Mouse (Mus musculus) C2C12 (cell line): ENCODE measurements at regions not wholly inside any gene's neighbourhood (a gene's known extent, or its start where the extent isn't known, plus 50 kb on each side); places are given as distances from the start of the nearest gene placed in this dataset.

Experiments
- H3K27me3 ChIP-seq: one replicate; pipeline ENCODE4 v1.6.1; 2011; ENCODE audit not compliant: control insufficient read depth, insufficient read depth, insufficient read length
- H3K36me3 ChIP-seq: one replicate; pipeline ENCODE4 v1.6.1; 2011; ENCODE audit not compliant: control insufficient read depth, insufficient read depth
- H3K4me3 ChIP-seq: one replicate; pipeline ENCODE4 v1.5.1; 2011; ENCODE audit warnings: mild to moderate bottlenecking, control low read depth; ENCODE audit not compliant: poor library complexity, insufficient read depth, severe bottlenecking
- H3K79me2 ChIP-seq: one replicate; pipeline ENCODE4 v1.6.1; 2011; ENCODE audit not compliant: control insufficient read depth, insufficient read depth
- H3K79me3 ChIP-seq: one replicate; pipeline ENCODE4 v1.6.1; 2011; ENCODE audit warnings: low read depth, control low read depth
- H3ac ChIP-seq: one replicate; pipeline ENCODE3; 2011; ENCODE audit warnings: low read depth; ENCODE audit not compliant: control insufficient read depth, insufficient read length
- CEBPB ChIP-seq: IDR thresholded peaks from one replicate; pipeline ENCODE4 v1.6.1; 2011; ENCODE audit warnings: low read depth, mild to moderate bottlenecking, control low read depth, moderate library complexity
- CTCF ChIP-seq: IDR thresholded peaks from one replicate; pipeline ENCODE4 v1.5.1; 2011; ENCODE audit not compliant: control insufficient read depth, insufficient read depth, insufficient read length
- FOSL1 ChIP-seq: IDR thresholded peaks from one replicate; pipeline ENCODE4 v1.8.0; 2011; ENCODE audit warnings: mild to moderate bottlenecking, low read length; ENCODE audit not compliant: poor library complexity, insufficient read depth, severe bottlenecking
- MAX ChIP-seq: IDR thresholded peaks from one replicate; pipeline ENCODE4 v1.6.1; 2011; ENCODE audit warnings: mild to moderate bottlenecking, control low read depth
- MYOD1 ChIP-seq: IDR thresholded peaks from one replicate; pipeline ENCODE4 v1.6.1; 2011; ENCODE audit warnings: low read depth; ENCODE audit not compliant: control insufficient read depth, insufficient read length
- MYOG ChIP-seq: IDR thresholded peaks from one replicate; pipeline ENCODE4 v1.6.1; 2011; ENCODE audit not compliant: control insufficient read depth, insufficient read length; ENCODE audit errors: extremely low read depth
- USF1 ChIP-seq: IDR thresholded peaks from one replicate; pipeline ENCODE4 v1.6.1; 2011; ENCODE audit warnings: low read depth, mild to moderate bottlenecking, control low read depth, moderate library complexity

GRCm38 (mm10) chr9:31971801-31972628 lies 58.8 kb upstream of the Barx2 start:
- Histone ChIP-seq H3K27me3 (no peaks in the 10 kb centered on the region), H3K4me3 (no peak overlapping the region), H3K79me2 (no peaks in the 10 kb centered on the region), H3K79me3 (no peaks in the 10 kb centered on the region), H3ac (no peak overlapping the region), H3K36me3 (no peaks in the 10 kb centered on the region)
- TF ChIP-seq CTCF: peak; percentile 81
- TF ChIP-seq CEBPB: no peak

- no peaks in the 10 kb centered on the region for H3K27me3 ChIP-seq
- H3K4me3 ChIP-seq: no peak overlapping the region
- TF ChIP-seq FOSL1: no peak
- TF ChIP-seq MAX: no peak
- TF ChIP-seq CEBPB: no peak
- no peak for TF ChIP-seq MYOG
- TF ChIP-seq CTCF: no peak
- no peak for TF ChIP-seq USF1
- no peak for TF ChIP-seq MYOD1
- no peak overlapping the region for H3ac ChIP-seq
- H3K79me3 ChIP-seq: no peaks in the 10 kb centered on the region
- H3K79me2 ChIP-seq: no peaks in the 10 kb centered on the region
- H3K36me3 ChIP-seq: no peaks in the 10 kb centered on the region
These were observed 59.3 kb upstream of the Barx2 start for GRCm38 (mm10) chr9:31972629-31972993.

GRCm38 (mm10) chr9:31976191-31976590 lies 62.9 kb upstream of the Barx2 start:
- H3K27me3 ChIP-seq: no peaks in the 10 kb centered on the region
- no peaks in the 10 kb centered on the region for H3K36me3 ChIP-seq
- H3K79me3 ChIP-seq: no peaks in the 10 kb centered on the region
- no peak overlapping the region for H3K4me3 ChIP-seq
- H3ac ChIP-seq: no peak overlapping the region
- TF ChIP-seq CEBPB (no peak), MYOD1 (no peak), MAX (no peak), MYOG (no peak), CTCF (no peak), USF1 (no peak)
- no peaks in the 10 kb centered on the region for H3K79me2 ChIP-seq

DNA sequence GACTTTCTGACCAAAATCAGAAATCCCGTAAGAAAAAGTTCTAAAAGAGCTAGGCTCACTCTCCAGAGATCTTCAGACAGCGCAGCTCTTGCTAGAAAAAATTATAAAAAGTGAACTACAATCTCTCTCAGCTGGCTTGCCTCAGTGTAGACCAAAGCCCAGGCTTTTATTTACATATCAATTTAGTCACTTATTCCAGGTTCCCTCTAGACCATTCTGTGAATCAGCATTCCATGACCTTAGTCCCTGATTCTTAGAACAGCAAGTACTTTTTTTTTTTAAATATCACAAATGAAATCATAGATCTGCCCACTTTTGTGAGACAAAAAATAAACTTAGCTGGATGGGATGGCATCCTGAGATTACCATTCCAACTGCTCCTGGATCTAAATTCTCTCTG lies 64.8 kb upstream of the Barx2 start:
- Histone ChIP-seq H3K79me3 (no peaks in the 10 kb centered on the region), H3K4me3 (no peak overlapping the region), H3ac (no peak overlapping the region), H3K27me3 (no peaks in the 10 kb centered on the region), H3K79me2 (no peaks in the 10 kb centered on the region), H3K36me3 (no peaks in the 10 kb centered on the region)
- no peak for TF ChIP-seq FOSL1
- TF ChIP-seq USF1: no peak
- no peak for TF ChIP-seq CEBPB
- no peak for TF ChIP-seq MAX
- TF ChIP-seq CTCF: no peak
- no peak for TF ChIP-seq MYOG
- TF ChIP-seq MYOD1: no peak

- Histone ChIP-seq H3ac (no peak overlapping the region), H3K79me3 (no peaks in the 10 kb centered on the region), H3K79me2 (no peaks in the 10 kb centered on the region), H3K27me3 (no peaks in the 10 kb centered on the region), H3K4me3 (no peak overlapping the region), H3K36me3 (no peaks in the 10 kb centered on the region)
- TF ChIP-seq FOSL1 (no peak), MAX (no peak), CTCF (no peak), USF1 (no peak), MYOG (no peak), CEBPB (no peak), MYOD1 (no peak)
These were observed 65.9 kb upstream of the Barx2 start for GRCm38 (mm10) chr9:31979211-31979610.

GRCm38 (mm10) chr9:31980459-31980858 lies 67.2 kb upstream of the Barx2 start:
- H3ac ChIP-seq: no peak overlapping the region
- no peaks in the 10 kb centered on the region for H3K27me3 ChIP-seq
- no peaks in the 10 kb centered on the region for H3K36me3 ChIP-seq
- TF ChIP-seq USF1 (no peak), CEBPB (no peak)
- no peak overlapping the region for H3K4me3 ChIP-seq
- H3K79me2 ChIP-seq: no peaks in the 10 kb centered on the region
- H3K79me3 ChIP-seq: no peaks in the 10 kb centered on the region
